Comparison of ENCODE assay signal across 8 mouse cellular contexts in genomic region chr10:70598516-70599125, GRCm38 (mm10). TPM values are rescaled to one million over a fixed set of nuclear protein-coding genes. Genes with fewer than 3 reads are reported as not detected.
DNase-seq lines count a peak whose midpoint lies in the region; ATAC-seq lines count a peak whose summit lies in the region.

No protein-coding gene starts in this region.

- H3K36me3 ChIP-seq in forebrain, embryonic 15.5 days: no peaks in the 10 kb centered on the region
- no peaks in the 10 kb centered on the region for H3K36me3 ChIP-seq in intestine, embryonic 15.5 days
- no peaks in the 10 kb centered on the region for H3K36me3 ChIP-seq in limb, embryonic 10.5 days
- no peaks in the 10 kb centered on the region for H3K36me3 ChIP-seq in neural tube, embryonic 11.5 days (ENCODE audit: control insufficient read depth, insufficient read depth, low read length)

- H3K4me2 ChIP-seq in forebrain, embryonic 15.5 days (replicated peaks): peak overlapping the region; percentile 55
- H3K4me2 ChIP-seq in intestine, embryonic 15.5 days (replicated peaks): peak overlapping the region; percentile 99
- H3K4me2 ChIP-seq in neural tube, embryonic 11.5 days (ENCODE audit: low read depth): peak overlapping the region; percentile 90

- peak overlapping the region; percentile 82 for H3K9ac ChIP-seq in forebrain, embryonic 15.5 days (replicated peaks)
- peak overlapping the region; percentile 37; the same call in 1 of the 2 replicates for H3K9ac ChIP-seq in intestine, embryonic 15.5 days
- H3K9ac ChIP-seq in neural tube, embryonic 11.5 days (ENCODE audit: low read length): peak overlapping the region; percentile 94

- H3K9me3 ChIP-seq in forebrain, embryonic 15.5 days: no peaks in the 10 kb centered on the region
- no peaks in the 10 kb centered on the region for H3K9me3 ChIP-seq in intestine, embryonic 15.5 days
- H3K9me3 ChIP-seq in limb, embryonic 10.5 days (replicated peaks): no peaks in the 10 kb centered on the region
- no peaks in the 10 kb centered on the region for H3K9me3 ChIP-seq in neural tube, embryonic 11.5 days (ENCODE audit: control insufficient read depth, low read length)

- WGBS in forebrain, embryonic 15.5 days: under 1% methylated on average over 48 of the region's 48 CpGs
- under 1% methylated on average over 47 of the region's 48 CpGs for WGBS in intestine, embryonic 15.5 days
- under 1% methylated on average over 47 of the region's 48 CpGs for WGBS in limb, embryonic 10.5 days
- WGBS in neural tube, embryonic 11.5 days: 0% methylated on average over 47 of the region's 48 CpGs

- H3K27ac ChIP-seq in forebrain, embryonic 15.5 days (replicated peaks): peak overlapping the region; percentile 88
- H3K27ac ChIP-seq in intestine, embryonic 15.5 days: no peak overlapping the region
- H3K27ac ChIP-seq in limb, embryonic 10.5 days: no peak overlapping the region; the same call in 1 of the 2 replicates
- H3K27ac ChIP-seq in neural tube, embryonic 11.5 days (ENCODE audit: low read depth, low read length): peak overlapping the region; percentile 92

- peak overlapping the region; percentile 71 for H3K4me3 ChIP-seq in forebrain, embryonic 15.5 days
- H3K4me3 ChIP-seq in intestine, embryonic 15.5 days (replicated peaks): peak overlapping the region; percentile 62
- peak overlapping the region; percentile 76 for H3K4me3 ChIP-seq in limb, embryonic 10.5 days
- H3K4me3 ChIP-seq in neural tube, embryonic 11.5 days (ENCODE audit: low read depth, low read length): peak overlapping the region; percentile 83

- ATAC-seq in forebrain, embryonic 15.5 days (replicated peaks): peak; percentile 71
- ATAC-seq in intestine, embryonic 15.5 days: peak; percentile 61
- peak; percentile 69 for ATAC-seq in neural tube, embryonic 11.5 days (ENCODE audit: insufficient read depth, low FRiP score, low TSS enrichment)

- H3K4me1 ChIP-seq in forebrain, embryonic 15.5 days: peaks cover 19% of the 10 kb centered on the region
- H3K4me1 ChIP-seq in intestine, embryonic 15.5 days (replicated peaks): peaks cover 8% of the 10 kb centered on the region
- H3K4me1 ChIP-seq in limb, embryonic 10.5 days: peaks cover 17% of the 10 kb centered on the region
- 0 out of 2 replicates have a peak, but pooled peaks cover 3% of the 10 kb centered on the region for H3K4me1 ChIP-seq in neural tube, embryonic 11.5 days (ENCODE audit: control insufficient read depth, insufficient read depth, low read length)

- no peaks in the 10 kb centered on the region for H3K27me3 ChIP-seq in forebrain, embryonic 15.5 days
- peaks cover 17% of the 10 kb centered on the region for H3K27me3 ChIP-seq in intestine, embryonic 15.5 days (replicated peaks)
- peaks cover 45% of the 10 kb centered on the region for H3K27me3 ChIP-seq in limb, embryonic 10.5 days (ENCODE audit: low read depth, poor library complexity, severe bottlenecking)
- no peaks in the 10 kb centered on the region for H3K27me3 ChIP-seq in neural tube, embryonic 11.5 days (ENCODE audit: control insufficient read depth, insufficient read depth, low read length)

- DNase-seq in embryo, embryonic 11.5 days (ENCODE audit: low read depth, low spot score): peak; percentile 24
- no peak for DNase-seq in embryo, embryonic 10 days (ENCODE audit: low spot score)
- peak; percentile 36 for DNase-seq in adrenal gland, postnatal 10 days
- DNase-seq in limb, embryonic 10.5 days (ENCODE audit: low spot score): no peak
- peak; percentile 74 for DNase-seq in neural tube, embryonic 11.5 days (ENCODE audit: low spot score)
- DNase-seq in urinary bladder, adult 2 months (ENCODE audit: low spot score): peak; percentile 22

RNA-seq across cellular contexts. Expression of gene Phyhipl, which starts 57.1 kb away (rescaled TPM):
- 1 to 10 TPM; 3.1 to 4.4 TPM for total RNA-seq in adrenal gland, postnatal 10 days (2021)
- 114 and 132 TPM in 2 replicates for polyA plus RNA-seq in forebrain, embryonic 15.5 days (2015; fragmentation: Nextera tagmentation; extraction: Ambion mirVana)
- 3.6 and 4.9 TPM in 2 replicates for polyA plus RNA-seq in intestine, embryonic 15.5 days (2015; fragmentation: Nextera tagmentation; extraction: Ambion mirVana)
- 2.0 and 2.8 TPM in 2 replicates for polyA plus RNA-seq in limb, embryonic 10.5 days (2016; fragmentation: Nextera tagmentation; extraction: Ambion mirVana)
- 142 and 166 TPM in 2 replicates for polyA plus RNA-seq in neural tube, embryonic 11.5 days (2014; fragmentation: Nextera tagmentation; extraction: Ambion mirVana)
- 0.16 and 0.21 TPM in 2 replicates for polyA plus RNA-seq in urinary bladder, adult 2 months (2012; rRNA removed)

Comparison
In these comparisons a context has a peak if more than half of its experiments do, and no peak if none do; other contexts are left out.
1. DNase-seq: peak in embryo, embryonic 11.5 days (single experiment), adrenal gland, postnatal 10 days (single experiment), neural tube, embryonic 11.5 days (single experiment) and urinary bladder, adult 2 months (single experiment); none in embryo, embryonic 10 days (single experiment) and limb, embryonic 10.5 days (single experiment).
2. H3K27ac ChIP-seq: peak in forebrain, embryonic 15.5 days (single experiment) and neural tube, embryonic 11.5 days (single experiment); none in intestine, embryonic 15.5 days (single experiment) and limb, embryonic 10.5 days (single experiment).
3. H3K9ac ChIP-seq: peak in every context shown above with its lines; median percentile 94 in neural tube, embryonic 11.5 days; 82 in forebrain, embryonic 15.5 days; 37 in intestine, embryonic 15.5 days.
4. RNA of gene Phyhipl, which starts 57.1 kb away (polyA plus RNA-seq): 142 to 166 TPM in neural tube, embryonic 11.5 days and 114 to 132 TPM in forebrain, embryonic 15.5 days; 3.6 to 4.9 TPM in intestine, embryonic 15.5 days, 2.0 to 2.8 TPM in limb, embryonic 10.5 days and 0.16 to 0.21 TPM in urinary bladder, adult 2 months; every median in the first group is over 10 times any median in the second.
5. Peak in every context shown above with its lines, with median percentiles within 50 percentile points of each other: ATAC-seq, H3K4me2 ChIP-seq and H3K4me3 ChIP-seq.